Mouse (Mus musculus) intestine, postnatal 0 days (tissue): ENCODE measurements at regions not wholly inside any gene's neighbourhood (a gene's known extent, or its start where the extent isn't known, plus 50 kb on each side); places are given as distances from the start of the nearest gene placed in this dataset.

Experiments
- ATAC-seq: fragments of 200-750 bp; cut with Nextera tagmentation; 2 replicates; pipeline ENCODE4 v1.8.0; 2017; ENCODE audit warnings: mild to moderate bottlenecking, moderate TSS enrichment, moderate library complexity
- H3K27ac ChIP-seq: fragments of 300-500 bp; sonication (generic); 2 replicates; pipeline ENCODE4 v1.5.1; 2014; ENCODE audit warnings: mild to moderate bottlenecking, low read depth, low read length, moderate library complexity
- H3K27me3 ChIP-seq: fragments of 300-500 bp; sonication (generic); replicated peaks from 2 replicates; pipeline ENCODE4 v1.6.1; 2014; ENCODE audit warnings: low read length, mixed read lengths; ENCODE audit not compliant: control insufficient read depth, insufficient read depth
- H3K36me3 ChIP-seq: fragments of 300-500 bp; sonication (generic); 2 replicates; pipeline ENCODE4 v1.6.1; 2014; ENCODE audit warnings: mild to moderate bottlenecking, moderate library complexity; ENCODE audit not compliant: control insufficient read depth, insufficient read depth
- H3K4me1 ChIP-seq: fragments of 300-500 bp; sonication (generic); replicated peaks from 2 replicates; pipeline ENCODE4 v1.6.1; 2014; ENCODE audit warnings: antibody characterized with exemption, low read length, mixed read lengths; ENCODE audit not compliant: control insufficient read depth, insufficient read depth
- H3K4me2 ChIP-seq: fragments of 300-500 bp; sonication (generic); replicated peaks from 2 replicates; pipeline ENCODE4 v1.6.1; 2014; ENCODE audit warnings: low read depth, mild to moderate bottlenecking, moderate library complexity
- H3K4me3 ChIP-seq: fragments of 300-500 bp; sonication (generic); 2 replicates; pipeline ENCODE4 v1.5.1; 2014; ENCODE audit warnings: low read depth, low read length
- H3K9ac ChIP-seq: fragments of 300-500 bp; sonication (generic); 2 replicates; pipeline ENCODE4 v1.6.1; 2014; ENCODE audit warnings: mild to moderate bottlenecking, low read depth, low read length
- H3K9me3 ChIP-seq: fragments of 300-500 bp; sonication (generic); 2 replicates; pipeline ENCODE4 v1.6.1; 2016; ENCODE audit warnings: mixed run types; ENCODE audit not compliant: control insufficient read depth
- CTCF ChIP-seq: sonication (generic); IDR thresholded peaks from 2 replicates; pipeline ENCODE4 v1.5.1; 2016; ENCODE audit warnings: low read depth, mild to moderate bottlenecking, control low read depth, antibody characterized with exemption, moderate library complexity
- WGBS: fragments of 180-500 bp; shearing (Covaris S2); extraction: QIAGEN DNeasy Blood & Tissue Kit; methylation state at CpG from one replicate; pipeline ENCODE4 v1.1.7; 2014; 5-methylcytosine and 5-hydroxymethylcytosine counted together

GRCm38 (mm10) chr4:67853001-67853400 is 1025.6 kb downstream of the Tlr4 start:
- Histone ChIP-seq H3K4me2 (no peak overlapping the region), H3K9me3 (no peaks in the 10 kb centered on the region), H3K9ac (no peak overlapping the region), H3K4me1 (no peaks in the 10 kb centered on the region), H3K4me3 (no peak overlapping the region), H3K27me3 (no peaks in the 10 kb centered on the region), H3K36me3 (no peaks in the 10 kb centered on the region), H3K27ac (no peak overlapping the region)
- no peak for ATAC-seq
- TF ChIP-seq CTCF = no peak
- 78% methylated on average over 4 of the region's 4 CpGs for WGBS

DNA sequence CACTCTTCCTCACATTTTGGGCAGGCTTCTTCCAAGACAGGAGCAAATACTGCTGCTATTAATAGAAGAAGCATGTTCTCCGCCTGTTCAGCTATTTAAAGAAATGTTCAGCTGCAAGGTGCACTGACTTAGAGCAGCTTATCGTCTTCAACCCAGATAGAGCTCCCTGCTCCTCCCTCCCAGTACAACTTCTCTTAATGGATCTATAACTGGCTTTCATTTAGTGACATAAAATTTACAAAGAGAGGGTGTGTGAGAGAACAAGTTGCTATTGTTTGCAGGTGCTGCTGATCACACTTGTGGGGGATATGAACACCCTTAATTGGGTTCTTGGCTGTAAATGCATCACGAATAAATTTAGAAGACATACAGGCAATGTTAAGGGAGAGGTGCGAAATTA is 1006.0 kb downstream of the Tlr4 start:
- 70% methylated on average over 4 of the region's 4 CpGs for WGBS
- no peaks in the 10 kb centered on the region for H3K4me1 ChIP-seq
- no peaks in the 10 kb centered on the region for H3K9me3 ChIP-seq
- H3K36me3 ChIP-seq = no peaks in the 10 kb centered on the region
- H3K9ac ChIP-seq = no peak overlapping the region
- TF ChIP-seq CTCF = no peak
- H3K27me3 ChIP-seq = no peaks in the 10 kb centered on the region
- H3K4me3 ChIP-seq = no peak overlapping the region
- no peak for ATAC-seq
- no peak overlapping the region for H3K4me2 ChIP-seq
- H3K27ac ChIP-seq = no peak overlapping the region

DNA sequence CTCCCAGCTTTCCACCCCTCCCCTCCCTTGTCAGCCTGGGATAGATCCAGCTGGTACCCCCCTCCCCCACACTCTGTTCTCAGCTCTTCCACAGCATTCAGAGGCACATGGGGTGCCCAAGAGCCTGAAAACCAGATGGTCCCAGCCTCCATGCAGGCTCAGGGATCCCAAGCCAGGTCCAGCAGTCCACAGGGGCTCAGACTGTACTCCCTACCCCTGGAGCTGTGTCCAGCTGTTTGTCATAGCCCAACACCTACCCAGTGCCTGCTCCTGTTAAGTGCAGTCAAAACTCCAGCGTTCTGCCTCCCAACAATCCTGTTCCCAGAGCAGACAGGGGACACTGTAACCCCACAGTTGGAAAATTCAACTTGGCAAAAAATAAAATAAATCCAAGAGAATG is 998.1 kb downstream of the Tlr4 start:
- Histone ChIP-seq H3K4me2 (no peak overlapping the region), H3K27me3 (no peaks in the 10 kb centered on the region), H3K9ac (no peak overlapping the region), H3K36me3 (no peaks in the 10 kb centered on the region), H3K9me3 (no peaks in the 10 kb centered on the region), H3K4me3 (no peak overlapping the region), H3K4me1 (no peaks in the 10 kb centered on the region), H3K27ac (no peak overlapping the region)
- no peak for ATAC-seq
- WGBS = 43% methylated on average over 1 of the region's 1 CpGs
- no peak for TF ChIP-seq CTCF

DNA sequence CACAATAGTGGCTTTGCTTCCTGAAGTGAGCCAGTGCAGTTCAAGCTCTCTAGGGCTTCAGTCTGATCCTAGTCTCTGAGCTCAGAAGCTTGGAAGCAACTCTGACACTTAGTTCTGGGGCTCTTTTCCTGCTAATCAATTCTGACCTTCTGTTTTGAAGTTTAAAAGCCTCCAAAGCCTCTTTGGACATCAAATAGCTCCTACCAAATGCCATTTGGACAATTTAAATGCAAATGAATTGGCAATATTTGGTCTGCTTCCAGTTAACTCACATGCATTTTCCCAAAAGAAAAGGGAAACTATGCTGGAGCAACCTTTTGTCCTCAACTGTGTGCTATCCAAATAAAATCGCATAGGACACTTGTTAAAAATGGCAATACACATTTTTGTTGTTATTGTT is 968.7 kb downstream of the Tlr4 start:
- no peak overlapping the region for H3K9ac ChIP-seq
- ATAC-seq = no peak
- no peak for TF ChIP-seq CTCF

More for the DNA sequence above, 968.7 kb downstream of the Tlr4 start:
- Histone ChIP-seq H3K36me3 (no peaks in the 10 kb centered on the region), H3K27me3 (no peaks in the 10 kb centered on the region), H3K4me1 (no peaks in the 10 kb centered on the region), H3K4me2 (no peak overlapping the region), H3K4me3 (no peak overlapping the region), H3K27ac (no peak overlapping the region), H3K9me3 (no peaks in the 10 kb centered on the region)
- 75% methylated on average over 1 of the region's 1 CpGs for WGBS
